Mouse (Mus musculus) CH12.LX (cell line): ENCODE data around the gene Rita1. TPM values are rescaled to one million over a fixed set of nuclear protein-coding genes. Genes with fewer than 3 reads are reported as not detected.

Source experiments
- DNase-seq: peaks from one replicate; pipeline ENCODE4 v3.0.0-alpha.2; 2013; ENCODE audit errors: extremely low read depth
- H3K27ac ChIP-seq: 2 replicates; pipeline ENCODE4 v1.5.1; 2012; ENCODE audit warnings: low read depth, mild to moderate bottlenecking, control low read depth, moderate library complexity; ENCODE audit not compliant: insufficient read depth
- H3K27me3 ChIP-seq: replicated peaks from 2 replicates; pipeline ENCODE3; 2012; ENCODE audit warnings: inconsistent platforms
- H3K36me3 ChIP-seq, 2 experiments: replicated peaks in 1 of 2; 2 replicates each; pipeline versions ENCODE3 to v1.6.1; 2012; ENCODE audit warnings: inconsistent platforms in 1 of 2, low read length in 1 of 2, mild to moderate bottlenecking in 1 of 2, mixed read lengths in 1 of 2, moderate library complexity in 1 of 2; ENCODE audit not compliant: control insufficient read depth in 1 of 2, insufficient read depth in 1 of 2
- H3K4me1 ChIP-seq, 2 experiments: 2 replicates each; pipeline ENCODE4 v1.6.1; 2012; ENCODE audit warnings: inconsistent platforms in 1 of 2, moderate library complexity in 1 of 2; ENCODE audit not compliant: insufficient read depth in 2 of 2, control insufficient read depth in 1 of 2
- H3K4me2 ChIP-seq: 2 replicates; pipeline ENCODE4 v1.6.1; 2012; ENCODE audit warnings: low read depth, mild to moderate bottlenecking, control low read depth; ENCODE audit not compliant: poor library complexity, insufficient read depth, severe bottlenecking
- H3K4me3 ChIP-seq, 3 experiments: fragments of 150-350 bp in 1 of 3; sonication (generic) in 1 of 3; replicated peaks in 1 of 3; 2 replicates each; pipeline versions ENCODE3 to v1.5.1; 2011 to 2012; ENCODE audit warnings: low read depth in 2 of 3, low read length in 2 of 3, mild to moderate bottlenecking in 2 of 3, moderate library complexity in 2 of 3, control low read depth in 1 of 3, improper control_type of control experiment in 1 of 3, inconsistent platforms in 1 of 3, mixed read lengths in 1 of 3; ENCODE audit not compliant: poor library complexity in 1 of 3
- H3K79me2 ChIP-seq: replicated peaks from 2 replicates; pipeline ENCODE4 v1.6.1; 2012; ENCODE audit warnings: mild to moderate bottlenecking, moderate library complexity; ENCODE audit not compliant: control insufficient read depth, poor library complexity, insufficient read depth, severe bottlenecking; ENCODE audit errors: extremely low read depth
- H3K9ac ChIP-seq: 2 replicates; pipeline ENCODE4 v1.6.1; 2012; ENCODE audit warnings: low read depth, mild to moderate bottlenecking, control low read depth, moderate library complexity; ENCODE audit not compliant: insufficient read depth
- H3K9me3 ChIP-seq: replicated peaks from 2 replicates; pipeline ENCODE3; 2012; ENCODE audit warnings: low read length, inconsistent platforms, mixed read lengths
- BHLHE40 ChIP-seq: IDR thresholded peaks from 2 replicates; pipeline ENCODE4 v1.6.1; 2011; ENCODE audit warnings: mild to moderate bottlenecking, low read depth, low read length, improper control_type of control experiment
- CTCF ChIP-seq, 2 experiments: IDR thresholded peaks in 1 of 2; conservative IDR thresholded peaks in 1 of 2; 2 replicates each; pipeline ENCODE4 v1.5.1; 2011 to 2012; ENCODE audit warnings: low read depth in 2 of 2, low read length in 2 of 2, improper control_type of control experiment in 1 of 2, inconsistent platforms in 1 of 2, mild to moderate bottlenecking in 1 of 2, moderate library complexity in 1 of 2
- EP300 ChIP-seq: IDR thresholded peaks from 2 replicates; pipeline ENCODE4 v1.6.1; 2011; ENCODE audit warnings: low read length, improper control_type of control experiment
- ETS1 ChIP-seq: conservative IDR thresholded peaks from 2 replicates; pipeline ENCODE4 v1.6.1; 2012; ENCODE audit warnings: low read depth, mild to moderate bottlenecking, inconsistent platforms, low read length, improper control_type of control experiment, moderate library complexity
- MAFK ChIP-seq: IDR thresholded peaks from 2 replicates; pipeline ENCODE4 v1.6.1; 2011; ENCODE audit warnings: low read length, improper control_type of control experiment; ENCODE audit not compliant: insufficient replicate concordance
- MAZ ChIP-seq: IDR thresholded peaks from 2 replicates; pipeline ENCODE4 v1.6.1; 2012; ENCODE audit warnings: low read depth, mild to moderate bottlenecking, inconsistent platforms, low read length, improper control_type of control experiment, moderate library complexity
- MXI1 ChIP-seq: IDR thresholded peaks from 2 replicates; pipeline ENCODE4 v1.6.1; 2011; ENCODE audit warnings: mild to moderate bottlenecking, low read depth, low read length, improper control_type of control experiment
- MYC ChIP-seq: IDR thresholded peaks from 2 replicates; pipeline ENCODE4 v1.6.1; 2011; ENCODE audit warnings: low read depth, mild to moderate bottlenecking, improper control_type of control experiment, low read length
- PAX5 ChIP-seq: IDR thresholded peaks from 2 replicates; pipeline ENCODE4 v1.6.1; 2012; ENCODE audit warnings: low read length, inconsistent platforms, mixed read lengths
- RAD21 ChIP-seq: IDR thresholded peaks from 2 replicates; pipeline ENCODE4 v1.6.1; 2011; ENCODE audit warnings: low read depth, mild to moderate bottlenecking, low read length, improper control_type of control experiment, moderate library complexity
- RCOR1 ChIP-seq: conservative IDR thresholded peaks from 2 replicates; pipeline ENCODE4 v1.6.1; 2012; ENCODE audit warnings: low read depth, mild to moderate bottlenecking, inconsistent platforms, low read length, improper control_type of control experiment
- SIN3A ChIP-seq: IDR thresholded peaks from 2 replicates; pipeline ENCODE4 v1.6.1; 2012; ENCODE audit warnings: low read length, improper control_type of control experiment, inconsistent platforms
- USF1 ChIP-seq: IDR thresholded peaks from 2 replicates; pipeline ENCODE4 v1.6.1; 2014; ENCODE audit warnings: low read depth, mild to moderate bottlenecking, inconsistent platforms, low read length, improper control_type of control experiment
- ZNF384 ChIP-seq: IDR thresholded peaks from 2 replicates; pipeline ENCODE4 v1.6.1; 2012; ENCODE audit warnings: low read depth, low read length, improper control_type of control experiment, inconsistent platforms
- dilution Hi-C: fragments of 300-500 bp; cut with MboI; formaldehyde crosslinking; loops from 2 replicates; pipeline ENCODE4 v1.14.3; 2020; ENCODE audit warnings: low sequenced_read_pairs; ENCODE audit not compliant: extremely low pct_unique_long_range_greater_than_20kb, extremely low pct_ligation_motif_present
- in situ Hi-C: fragments of 300-500 bp; cut with MboI; formaldehyde crosslinking; loops from 3 replicates; pipeline ENCODE4 v1.14.3; 2019; ENCODE audit warnings: low sequenced_read_pairs, low pct_ligation_motif_present, low pct_unique_long_range_greater_than_20kb, mixed read lengths
- polyA plus RNA-seq: library from polyadenylated mRNA; unstranded; fragments of >175 nt; gene quantifications from 2 replicates; pipeline ENCODE4 v1.2.1, GENCODE M21; 2012; ENCODE audit warnings: low read depth; ENCODE audit not compliant: insufficient read length
- total RNA-seq, 2 experiments: library from RNA; depleted of rRNA; stranded (reverse); fragments of 300-350 nt in 1 of 2; fragments of >200 nt in 1 of 2; gene quantifications; 2 replicates each; pipeline ENCODE4 v1.2.3; 2012 to 2014

Gene Rita1
- total and polyA plus RNA-seq, 3 experiments: 6.3 to 10.2 (median 7.3) TPM

DNA sequence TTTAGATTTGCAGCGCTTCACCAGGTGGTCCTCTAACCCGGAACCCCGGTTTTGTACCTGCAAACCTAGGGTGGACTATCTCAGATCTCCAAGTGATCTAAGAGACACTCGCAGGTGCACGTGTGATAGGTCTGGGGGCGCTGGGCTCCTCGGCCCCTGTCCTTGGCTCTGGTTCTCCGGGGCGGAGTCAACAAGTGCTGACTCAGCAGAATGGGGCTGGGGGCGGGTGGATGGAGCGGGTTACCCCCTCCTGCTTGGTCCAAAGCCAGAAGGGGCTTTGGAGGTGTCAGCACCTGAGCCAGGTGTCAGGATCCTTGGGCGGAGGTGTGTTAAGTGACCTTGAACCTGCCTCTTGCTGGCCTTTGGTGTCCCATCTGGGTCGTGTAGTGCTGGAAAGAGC is 37.5 kb upstream of the Rita1 start:
- dilution Hi-C loops: no loop called here
- H3K27me3 ChIP-seq: no peaks in the 10 kb centered on the region
- H3K4me2 ChIP-seq: peak overlapping the region; percentile 82

DNA sequence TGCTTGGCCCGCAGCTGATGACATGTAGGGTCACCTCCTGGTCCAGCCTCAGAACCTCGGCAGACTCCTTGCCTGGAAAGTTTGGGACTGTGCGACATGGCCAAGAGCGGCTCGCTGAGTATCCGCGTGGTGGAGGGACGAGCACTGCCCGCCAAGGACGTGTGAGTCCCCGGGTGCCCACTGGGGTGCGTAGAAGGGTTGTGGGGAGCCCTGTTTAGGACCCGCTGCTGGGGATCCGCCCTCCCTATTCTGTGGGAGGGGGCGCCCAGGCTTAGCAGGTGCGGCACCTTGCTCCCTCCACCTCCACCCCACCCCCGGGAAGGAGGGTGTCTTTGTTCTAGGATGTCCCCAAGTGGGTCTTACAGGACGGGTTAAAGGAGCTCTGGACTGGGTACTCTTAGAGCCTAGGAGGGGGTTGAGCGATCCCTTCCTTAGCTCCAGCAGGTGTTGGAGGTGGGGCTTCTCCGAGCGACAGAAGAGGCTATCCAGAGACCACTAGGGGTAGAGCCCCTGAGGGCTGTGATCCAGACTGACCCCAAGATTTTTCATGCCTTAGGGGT is 37.1 kb upstream of the Rita1 start:
- in situ Hi-C loops: no loop called here
- H3K4me2 ChIP-seq: peak overlapping the region; percentile 82
- dilution Hi-C loops: no loop called here
- peak overlapping the region; percentile 36 for H3K27ac ChIP-seq
- peaks cover 0 to 17% of the 10 kb centered on the region in 2 experiments for H3K36me3 ChIP-seq
- H3K4me1 ChIP-seq: peaks cover 24 to 61% of the 10 kb centered on the region in 2 experiments
- peak overlapping the region; percentile 83 to 93 (median 88) for H3K4me3 ChIP-seq
- no peak for TF ChIP-seq RCOR1
- TF ChIP-seq USF1: no peak
- TF ChIP-seq CTCF (conservative IDR thresholded peaks at IDR 0.05 in 1 of 2, IDR thresholded peaks at IDR 0.05 in 1 of 2; ENCODE audit: low read depth in 2 of 2, low read length in 2 of 2): peak in 1 of 2 experiments; percentile 16; a peak in 1 of 4 replicates
- TF ChIP-seq RAD21: peak; percentile 5
- no peak for TF ChIP-seq PAX5
- TF ChIP-seq ZNF384: no peak
- no peak for TF ChIP-seq EP300
- TF ChIP-seq MYC: 0 out of 2 replicates have a peak, but pooled peaks have one; percentile 44
- no peak for TF ChIP-seq MAZ
- peak; percentile 93; the same call in 1 of the 2 replicates for TF ChIP-seq MXI1
- TF ChIP-seq SIN3A: peak; percentile 19; the same call in 1 of the 2 replicates
- no peak; the same call in 1 of the 2 replicates for TF ChIP-seq BHLHE40
- H3K27me3 ChIP-seq: no peaks in the 10 kb centered on the region
- no peak for DNase-seq
- H3K9me3 ChIP-seq: no peaks in the 10 kb centered on the region
- no peaks in the 10 kb centered on the region for H3K79me2 ChIP-seq
- peak overlapping the region; percentile 75 for H3K9ac ChIP-seq

More for the DNA sequence above, 37.5 kb upstream of the Rita1 start:
- Histone ChIP-seq H3K4me3 (peak overlapping the region; percentile 83 to 93 (median 88)), H3K79me2 (no peaks in the 10 kb centered on the region), H3K36me3 (peaks cover 3 to 22% of the 10 kb centered on the region in 2 experiments)
- no peak for DNase-seq
- no peak for TF ChIP-seq ETS1
- TF ChIP-seq MAFK: peak; percentile 100
- TF ChIP-seq SIN3A: peak; percentile 19; the same call in 1 of the 2 replicates
- TF ChIP-seq, all 38 proteins: peak for 2
- Histone ChIP-seq H3K9ac (peak overlapping the region; percentile 75), H3K9me3 (no peaks in the 10 kb centered on the region), H3K27ac (no peak overlapping the region), H3K4me1 (peaks cover 24 to 60% of the 10 kb centered on the region in 2 experiments)
- in situ Hi-C loops: no loop called here
